Mouse (Mus musculus) ES-E14 (cell line): ENCODE data around the gene Siah1a.

ENCODE experiments used
- CHD2 ChIP-seq: IDR thresholded peaks from 2 replicates; pipeline ENCODE4 v1.6.1; 2014; ENCODE audit warnings: mild to moderate bottlenecking, low read depth, low read length, inconsistent platforms
- ZC3H11A ChIP-seq: IDR thresholded peaks from 2 replicates; pipeline ENCODE4 v1.6.1; 2012; ENCODE audit warnings: low read depth, mild to moderate bottlenecking, inconsistent platforms, low read length, borderline replicate concordance
- ZNF384 ChIP-seq: IDR thresholded peaks from 2 replicates; pipeline ENCODE4 v1.6.1; 2012; ENCODE audit warnings: low read depth, low read length, inconsistent platforms

DNA sequence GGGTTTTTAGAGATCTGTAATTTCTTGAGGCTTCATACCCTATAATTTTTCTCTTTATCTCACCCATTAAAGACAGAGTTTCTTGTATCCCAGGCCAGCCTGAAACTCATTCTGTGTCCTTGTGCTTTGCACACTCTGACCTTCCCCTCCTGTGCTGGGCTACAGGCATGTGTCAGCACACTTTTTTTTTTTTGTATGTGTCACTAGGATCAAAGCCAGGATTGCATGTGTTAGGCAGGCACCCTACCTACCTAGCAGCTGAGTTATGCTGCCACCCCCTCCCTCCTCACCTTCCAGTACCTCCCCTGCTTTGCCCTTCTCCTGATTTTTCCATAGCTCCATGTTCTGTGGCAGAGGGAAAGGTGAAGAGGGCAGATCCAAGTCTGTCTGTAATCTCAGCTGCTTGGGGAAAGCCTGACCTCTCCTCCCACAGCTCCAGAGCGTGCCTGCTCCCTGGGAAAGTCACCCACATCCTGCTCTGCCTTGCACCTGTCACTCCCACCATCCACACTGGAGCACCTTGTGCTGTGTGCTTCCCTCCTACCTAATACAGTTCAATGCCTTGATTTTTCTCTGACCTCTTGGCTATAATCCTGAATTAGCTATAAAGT lies 46.8 kb downstream of the Siah1a start:
- TF ChIP-seq ZC3H11A, result no peak
- TF ChIP-seq CHD2, result no peak
- TF ChIP-seq ZNF384, result no peak
